Comparison of ENCODE assay signal across 13 mouse cellular contexts in the genomic region with DNA sequence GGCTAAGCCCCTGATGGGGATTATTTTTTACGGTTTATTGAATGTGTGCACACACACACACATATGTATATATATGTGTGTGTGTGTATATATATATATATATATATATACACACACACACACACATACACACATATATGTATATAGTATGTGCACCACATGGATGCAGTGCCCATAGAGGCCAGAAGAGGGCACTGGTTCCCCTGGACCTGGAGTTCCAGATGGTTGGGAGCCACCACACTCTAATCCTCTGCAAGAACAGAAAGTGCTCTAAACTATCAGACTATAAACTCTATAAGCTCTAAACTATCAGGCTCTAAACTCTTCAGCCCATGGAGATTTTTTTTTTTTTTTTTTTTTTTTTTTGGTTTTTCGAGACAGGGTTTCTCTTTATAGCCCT. TPM values are rescaled to one million over a fixed set of nuclear protein-coding genes. Genes with fewer than 3 reads are reported as not detected.
DNase-seq lines count a peak whose midpoint lies in the region; ATAC-seq and TF ChIP-seq lines count a peak whose summit lies in the region.
"Had no signal": no experiment of that assay in that cellular context is flagged by ENCODE, and none has a peak within 500 bp of the region (broad histone marks: within the 10 kb centered on the region; RNA-seq: fewer than 3 reads in every experiment).

No protein-coding gene starts in this region.

- no peak overlapping the region for H3K27ac ChIP-seq in heart, postnatal 0 days (ENCODE audit: low read depth)
- peak overlapping the region; percentile 87 for H3K27ac ChIP-seq in midbrain, embryonic 13.5 days
- no peak overlapping the region for H3K27ac ChIP-seq in midbrain, embryonic 10.5 days (replicated peaks)

- DNase-seq in heart, postnatal 0 days (ENCODE audit: low spot score), result no peak
- DNase-seq in heart, adult 18-20 months, result no peak
- DNase-seq in midbrain, embryonic 10.5 days (ENCODE audit: low spot score), result no peak
- DNase-seq in brain, embryonic 14.5 days (ENCODE audit: low read depth), result no peak
- DNase-seq in naive thymus-derived CD4-positive, alpha-beta T cell, adult 2 months (ENCODE audit: low read depth), result peak; percentile 29
- DNase-seq in adrenal gland, postnatal 36 days, result no peak
- no peak for DNase-seq in left cerebral cortex, adult 18-20 months (ENCODE audit: low spot score in 2 of 2)
- DNase-seq: cerebellum, adult 11-12 months; kidney, postnatal 14 days; lung, adult 18-20 months had no signal

- no peak overlapping the region for H3K4me3 ChIP-seq in heart, postnatal 0 days (ENCODE audit: low read depth, low read length)
- no peak overlapping the region for H3K4me3 ChIP-seq in midbrain, embryonic 13.5 days (replicated peaks)
- H3K4me3 ChIP-seq in midbrain, embryonic 10.5 days, result no peak overlapping the region
- H3K4me3 ChIP-seq: embryonic facial prominence, embryonic 13.5 days had no signal

- no peaks in the 10 kb centered on the region for H3K27me3 ChIP-seq in heart, postnatal 0 days (ENCODE audit: control insufficient read depth, insufficient read depth, low read length)
- H3K27me3 ChIP-seq in midbrain, embryonic 13.5 days, result no peaks in the 10 kb centered on the region
- no peaks in the 10 kb centered on the region for H3K27me3 ChIP-seq in midbrain, embryonic 10.5 days (ENCODE audit: low read depth, poor library complexity, severe bottlenecking)
- H3K27me3 ChIP-seq: embryonic facial prominence, embryonic 13.5 days had no signal

- TF ChIP-seq POLR2A in brain, embryonic 14.5 days (IDR thresholded peaks at IDR 0.05; ENCODE audit: borderline replicate concordance, extremely low read depth, insufficient read depth, insufficient read length, poor library complexity, severe bottlenecking), result no peak

- no peak overlapping the region for H3K4me2 ChIP-seq in heart, postnatal 0 days (ENCODE audit: low read depth, low read length)
- H3K4me2 ChIP-seq in midbrain, embryonic 13.5 days (replicated peaks), result no peak overlapping the region
- H3K4me2 ChIP-seq: embryonic facial prominence, embryonic 13.5 days had no signal

- peaks cover 44% of the 10 kb centered on the region for H3K36me3 ChIP-seq in heart, postnatal 0 days (replicated peaks; ENCODE audit: control insufficient read depth, insufficient read depth, low read length)
- H3K36me3 ChIP-seq in midbrain, embryonic 13.5 days, result peaks cover 37% of the 10 kb centered on the region
- H3K36me3 ChIP-seq in midbrain, embryonic 10.5 days, result peaks cover 58% of the 10 kb centered on the region
- H3K36me3 ChIP-seq: G1E had no signal

- peaks cover 6% of the 10 kb centered on the region; the same call in 1 of the 2 replicates for H3K4me1 ChIP-seq in heart, postnatal 0 days (ENCODE audit: control insufficient read depth, insufficient read depth)
- H3K4me1 ChIP-seq in midbrain, embryonic 13.5 days (replicated peaks), result peaks cover 61% of the 10 kb centered on the region
- H3K4me1 ChIP-seq in midbrain, embryonic 10.5 days, result peaks cover 43% of the 10 kb centered on the region

- ATAC-seq in heart, postnatal 0 days (ENCODE audit: insufficient read depth, low read depth), result no peak
- no peak for ATAC-seq in midbrain, embryonic 13.5 days

- WGBS in heart, postnatal 0 days, result 100% methylated on average over 1 of the region's 2 CpGs
- 96% methylated on average over 1 of the region's 2 CpGs for WGBS in midbrain, embryonic 13.5 days
- WGBS in midbrain, embryonic 10.5 days, result 89% methylated on average over 2 of the region's 2 CpGs

- peak; percentile 11; the same call in 1 of the 2 replicates for TF ChIP-seq CTCF in heart, postnatal 0 days (IDR thresholded peaks at IDR 0.05; ENCODE audit: low read depth)
- peak; percentile 19; the same call in 1 of the 2 replicates for TF ChIP-seq CTCF in brain, embryonic 14.5 days (IDR thresholded peaks at IDR 0.05; ENCODE audit: borderline replicate concordance, extremely low read depth, insufficient read depth, insufficient read length)

- no peak for TF ChIP-seq EP300 in heart, postnatal 0 days (IDR thresholded peaks at IDR 0.05; ENCODE audit: low read depth)

- H3K9me3 ChIP-seq in heart, postnatal 0 days (replicated peaks; ENCODE audit: control insufficient read depth, low read length), result no peaks in the 10 kb centered on the region
- no peaks in the 10 kb centered on the region for H3K9me3 ChIP-seq in midbrain, embryonic 13.5 days
- peaks cover 5% of the 10 kb centered on the region; the same call in 1 of the 2 replicates for H3K9me3 ChIP-seq in midbrain, embryonic 10.5 days (replicated peaks)
- H3K9me3 ChIP-seq: embryonic facial prominence, embryonic 13.5 days; G1E had no signal

- no peak overlapping the region for H3K9ac ChIP-seq in heart, postnatal 0 days (replicated peaks; ENCODE audit: low read depth, low read length)
- no peak overlapping the region for H3K9ac ChIP-seq in midbrain, embryonic 13.5 days (replicated peaks)
- H3K9ac ChIP-seq: embryonic facial prominence, embryonic 13.5 days had no signal

RNA-seq across cellular contexts. Expression of a gene that starts 25.1 kb away (rescaled TPM):
- total RNA-seq in heart, postnatal 0 days (2014; rRNA removed; ENCODE audit: low replicate concordance), result 95.3 and 149 TPM in 2 replicates
- polyA plus RNA-seq in heart, postnatal 0 days (2015; fragmentation: Nextera tagmentation; extraction: Ambion mirVana), result 87.4 and 116 TPM in 2 replicates
- total RNA-seq in heart, adult 18-20 months (2021), result 10 to 100 TPM; 53.1 to 54.8 TPM
- 84.4 and 89.8 TPM in 2 replicates for polyA plus RNA-seq in midbrain, embryonic 13.5 days (2015; fragmentation: Nextera tagmentation; extraction: Ambion mirVana)
- polyA plus RNA-seq in midbrain, embryonic 10.5 days (2016; fragmentation: Nextera tagmentation; extraction: Ambion mirVana), result 49.5 and 63.7 TPM in 2 replicates
- 67.2 and 96.3 TPM in 2 replicates for polyA plus RNA-seq in brain, embryonic 14.5 days (2012; rRNA removed)
- total RNA-seq in adrenal gland, postnatal 36 days (2021), result 100 to 1,000 TPM; 331 to 678 TPM
- 100 to 1,000 TPM; 134 to 137 TPM for total RNA-seq in left cerebral cortex, adult 18-20 months (2021)
